Mouse (Mus musculus) heart, embryonic 14.5 days (tissue): ENCODE results near the gene Prkag2. TPM values are rescaled to one million over a fixed set of nuclear protein-coding genes. Genes with fewer than 3 reads are reported as not detected.
A peak's percentile ranks its signal among the peaks of the same experiment; 100 is the strongest.

Experiments used
- ATAC-seq: fragments of 200-750 bp; cut with Nextera tagmentation; 2 replicates; pipeline ENCODE4 v1.8.0; 2017; ENCODE audit warnings: low read depth, moderate TSS enrichment; ENCODE audit not compliant: insufficient number of reproducible peaks, insufficient read depth, low FRiP score
- H3K27ac ChIP-seq, 2 experiments: fragments of 200-500 bp in 1 of 2; fragments of 300-500 bp in 1 of 2; sonication (generic) in 1 of 2; replicated peaks in 1 of 2; 2 replicates each; pipeline ENCODE4 v1.5.1; 2012 to 2014; ENCODE audit warnings: low read depth in 2 of 2, low read length in 2 of 2, control low read depth in 1 of 2, mild to moderate bottlenecking in 1 of 2, mixed read lengths in 1 of 2; ENCODE audit not compliant: control insufficient read depth in 1 of 2, insufficient read depth in 1 of 2
- H3K27me3 ChIP-seq: fragments of 300-500 bp; sonication (generic); 2 replicates; pipeline ENCODE4 v1.6.1; 2014; ENCODE audit warnings: mild to moderate bottlenecking, low read length, control low read depth; ENCODE audit not compliant: control insufficient read depth, insufficient read depth
- H3K36me3 ChIP-seq: fragments of 300-500 bp; sonication (generic); 2 replicates; pipeline ENCODE4 v1.6.1; 2014; ENCODE audit warnings: mild to moderate bottlenecking, control low read depth, low read length, mixed read lengths; ENCODE audit not compliant: control insufficient read depth, insufficient read depth
- H3K4me1 ChIP-seq, 2 experiments: fragments of 200-500 bp in 1 of 2; fragments of 300-500 bp in 1 of 2; sonication (generic) in 1 of 2; 2 replicates each; pipeline ENCODE4 v1.6.1; 2012 to 2014; ENCODE audit warnings: low read length in 2 of 2, control low read depth in 1 of 2, mixed read lengths in 1 of 2; ENCODE audit not compliant: control insufficient read depth in 2 of 2, insufficient read depth in 2 of 2
- H3K4me2 ChIP-seq: fragments of 300-500 bp; sonication (generic); 2 replicates; pipeline ENCODE4 v1.6.1; 2014; ENCODE audit warnings: mild to moderate bottlenecking, low read length
- H3K4me3 ChIP-seq, 2 experiments: fragments of 200-500 bp in 1 of 2; fragments of 300-500 bp in 1 of 2; sonication (generic) in 1 of 2; 2 replicates each; pipeline ENCODE4 v1.5.1; 2012 to 2014; ENCODE audit warnings: low read length in 2 of 2, mild to moderate bottlenecking in 2 of 2, control low read depth in 1 of 2, low read depth in 1 of 2, moderate library complexity in 1 of 2; ENCODE audit not compliant: control insufficient read depth in 1 of 2, insufficient read depth in 1 of 2
- H3K9ac ChIP-seq: fragments of 300-500 bp; sonication (generic); 2 replicates; pipeline ENCODE4 v1.6.1; 2014; ENCODE audit warnings: mild to moderate bottlenecking, low read length
- H3K9me3 ChIP-seq: fragments of 300-500 bp; sonication (generic); 2 replicates; pipeline ENCODE4 v1.6.1; 2016; ENCODE audit warnings: low read length, control low read depth; ENCODE audit not compliant: control insufficient read depth
- WGBS: fragments of 180-500 bp; shearing (Covaris S2); extraction: QIAGEN DNeasy Blood & Tissue Kit; methylation state at CpG from one replicate; pipeline ENCODE4 v1.1.7; 2014; 5-methylcytosine and 5-hydroxymethylcytosine counted together
- polyA plus RNA-seq: library from polyadenylated mRNA; unstranded; fragments of >200 nt; fragmentation: Nextera tagmentation; extraction: Ambion mirVana; gene quantifications from 2 replicates; pipeline ENCODE4 v1.2.1, GENCODE M21; 2014

Prkag2 gene
- polyA plus RNA-seq, 1 experiment from 2014 or later, result 120 TPM

GRCm38 (mm10) chr5:25087064-25087463 lies 13.4 kb downstream of the Prkag2 start:
- no peak for ATAC-seq
- no peaks in the 10 kb centered on the region for H3K36me3 ChIP-seq
- no peaks in the 10 kb centered on the region for H3K27me3 ChIP-seq
- peaks cover 27 to 37% of the 10 kb centered on the region in 2 experiments for H3K4me1 ChIP-seq
- 89% methylated on average over 7 of the region's 7 CpGs for WGBS
- H3K9me3 ChIP-seq, result no peaks in the 10 kb centered on the region
- no peak overlapping the region for H3K9ac ChIP-seq
- no peak overlapping the region for H3K4me2 ChIP-seq
- H3K27ac ChIP-seq, result no peak overlapping the region
- no peak overlapping the region for H3K4me3 ChIP-seq

DNA sequence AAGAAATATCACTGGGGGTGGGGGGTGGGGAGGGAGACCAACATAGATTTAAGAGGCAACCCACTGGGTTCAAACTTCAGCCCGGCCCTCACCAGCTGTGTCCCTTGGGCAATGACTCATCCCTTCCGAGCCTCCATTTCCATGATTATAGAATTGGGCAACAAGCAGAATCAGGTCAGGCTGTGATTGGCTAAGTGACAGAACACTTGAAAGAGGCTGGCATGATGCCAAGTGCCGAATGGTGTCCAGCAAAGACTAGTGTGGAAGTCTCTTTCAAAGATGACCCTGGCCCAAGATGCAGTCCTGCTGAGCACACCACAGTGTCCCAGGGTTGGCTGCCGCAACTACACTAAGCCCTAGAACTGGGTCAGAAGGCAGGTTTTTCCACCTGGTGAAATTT lies 14.2 kb downstream of the Prkag2 start:
- H3K36me3 ChIP-seq, result no peaks in the 10 kb centered on the region
- 18% methylated on average over 4 of the region's 4 CpGs for whole genome bisulfite sequencing
- ATAC-seq, result no peak
- H3K4me1 ChIP-seq, result peaks cover 29 to 37% of the 10 kb centered on the region in 2 experiments
- H3K27ac ChIP-seq, result no peak overlapping the region
- H3K4me3 ChIP-seq, result no peak overlapping the region
- no peak overlapping the region for H3K4me2 ChIP-seq
- no peaks in the 10 kb centered on the region for H3K27me3 ChIP-seq
- no peak overlapping the region for H3K9ac ChIP-seq
- no peaks in the 10 kb centered on the region for H3K9me3 ChIP-seq

DNA sequence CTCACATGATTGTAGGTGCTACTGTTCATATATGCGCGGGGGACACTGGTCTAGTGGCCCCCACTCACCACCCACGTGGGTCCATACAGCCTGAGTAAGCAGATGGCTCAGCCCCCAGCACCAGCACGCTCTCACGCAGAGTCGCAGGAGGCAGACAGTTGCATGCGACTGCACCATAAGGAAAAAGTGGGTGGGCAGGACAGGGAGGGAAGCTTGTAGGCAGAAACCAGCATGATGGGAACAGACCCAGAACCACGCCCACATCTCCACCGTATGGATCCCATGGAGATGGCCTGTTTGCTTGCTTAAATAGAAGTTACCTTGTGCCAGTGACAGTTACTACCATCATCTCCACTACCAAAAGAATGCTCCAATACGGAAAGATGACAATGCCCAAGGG lies 15.3 kb downstream of the Prkag2 start:
- no peak overlapping the region for H3K9ac ChIP-seq
- peaks cover 29 to 39% of the 10 kb centered on the region in 2 experiments for H3K4me1 ChIP-seq
- H3K4me2 ChIP-seq, result no peak overlapping the region
- WGBS, result 86% methylated on average over 10 of the region's 10 CpGs
- no peak for ATAC-seq
- no peaks in the 10 kb centered on the region for H3K27me3 ChIP-seq
- H3K9me3 ChIP-seq, result no peaks in the 10 kb centered on the region
- H3K36me3 ChIP-seq, result no peaks in the 10 kb centered on the region
- H3K4me3 ChIP-seq, result no peak overlapping the region
- no peak overlapping the region for H3K27ac ChIP-seq

DNA sequence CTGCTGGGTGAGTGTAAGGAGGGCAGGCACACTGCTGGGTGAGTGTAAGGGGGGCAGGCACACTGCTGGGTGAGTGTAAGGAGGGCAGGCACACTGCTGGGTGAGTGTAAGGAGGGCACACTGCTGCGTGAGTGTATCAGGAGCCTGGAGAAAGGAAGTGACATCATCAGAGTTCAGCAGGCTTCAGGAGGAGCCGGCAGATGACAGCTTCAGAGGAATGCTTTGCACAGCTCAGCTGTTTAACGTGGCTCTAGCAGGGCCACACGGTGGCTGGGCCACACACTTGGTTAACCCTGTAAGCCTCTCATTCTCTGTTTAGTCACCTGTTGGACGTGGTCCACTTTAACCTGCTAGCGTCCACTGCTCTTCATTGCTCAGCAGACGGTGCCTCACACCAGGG lies 16.6 kb downstream of the Prkag2 start:
- ATAC-seq, result no peak
- Histone ChIP-seq H3K27ac (no peak overlapping the region), H3K4me1 (peaks cover 33 to 41% of the 10 kb centered on the region in 2 experiments), H3K9ac (no peak overlapping the region), H3K4me2 (no peak overlapping the region), H3K27me3 (no peaks in the 10 kb centered on the region), H3K9me3 (no peaks in the 10 kb centered on the region), H3K4me3 (no peak overlapping the region), H3K36me3 (no peaks in the 10 kb centered on the region)
- 33% methylated on average over 7 of the region's 7 CpGs for WGBS

GRCm38 (mm10) chr5:25082542-25082941 lies 17.9 kb downstream of the Prkag2 start:
- no peak overlapping the region for H3K27ac ChIP-seq
- peaks cover 29 to 34% of the 10 kb centered on the region in 2 experiments for H3K4me1 ChIP-seq
- no peaks in the 10 kb centered on the region for H3K27me3 ChIP-seq
- H3K9ac ChIP-seq, result no peak overlapping the region
- no peaks in the 10 kb centered on the region for H3K36me3 ChIP-seq
- H3K4me2 ChIP-seq, result no peak overlapping the region
- no peaks in the 10 kb centered on the region for H3K9me3 ChIP-seq
- ATAC-seq, result 0 out of 2 replicates have a peak, but pooled peaks have one; percentile 51
- 38% methylated on average over 2 of the region's 2 CpGs for WGBS
- H3K4me3 ChIP-seq, result no peak overlapping the region

DNA sequence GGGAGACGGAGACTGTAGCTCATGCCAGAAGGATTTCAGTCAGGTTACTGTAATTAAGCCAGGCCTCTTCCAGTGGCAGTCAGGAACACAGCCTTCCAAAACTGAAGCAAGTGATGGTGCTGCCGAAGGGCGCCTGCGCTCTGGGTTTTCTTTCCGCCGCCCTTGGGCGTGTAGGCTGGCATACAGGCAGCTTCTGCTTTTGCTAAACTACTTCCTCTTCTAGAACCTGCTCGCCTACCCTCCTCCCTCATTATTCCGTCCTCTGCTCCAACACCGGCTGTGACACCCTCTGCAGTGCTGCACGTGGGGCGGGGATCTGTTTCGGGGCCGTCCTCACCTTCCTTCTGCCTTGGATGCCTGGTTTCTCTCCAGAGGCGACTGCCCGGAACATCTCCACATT lies 18.9 kb downstream of the Prkag2 start:
- Histone ChIP-seq H3K4me2 (no peak overlapping the region), H3K4me3 (no peak overlapping the region)
- 75% methylated on average over 16 of the region's 16 CpGs for WGBS

GRCm38 (mm10) chr5:25080994-25081393 lies 19.4 kb downstream of the Prkag2 start:
- Histone ChIP-seq H3K4me2 (no peak overlapping the region), H3K4me1 (peaks cover 22 to 25% of the 10 kb centered on the region in 2 experiments), H3K9ac (no peak overlapping the region), H3K4me3 (no peak overlapping the region), H3K36me3 (no peaks in the 10 kb centered on the region), H3K27ac (no peak overlapping the region), H3K27me3 (no peaks in the 10 kb centered on the region), H3K9me3 (no peaks in the 10 kb centered on the region)
- 73% methylated on average over 3 of the region's 3 CpGs for WGBS
- ATAC-seq, result no peak

More for the DNA sequence above, 18.9 kb downstream of the Prkag2 start:
- no peak for ATAC-seq
- Histone ChIP-seq H3K9ac (no peak overlapping the region), H3K4me1 (peaks cover 28 to 31% of the 10 kb centered on the region in 2 experiments), H3K36me3 (no peaks in the 10 kb centered on the region), H3K27ac (no peak overlapping the region), H3K9me3 (no peaks in the 10 kb centered on the region), H3K27me3 (no peaks in the 10 kb centered on the region)

GRCm38 (mm10) chr5:25080438-25080945 lies 19.9 kb downstream of the Prkag2 start:
- Histone ChIP-seq H3K4me3 (no peak overlapping the region), H3K36me3 (no peaks in the 10 kb centered on the region), H3K4me1 (peaks cover 18 to 23% of the 10 kb centered on the region in 2 experiments), H3K27ac (no peak overlapping the region), H3K4me2 (no peak overlapping the region), H3K27me3 (no peaks in the 10 kb centered on the region), H3K9ac (no peak overlapping the region), H3K9me3 (no peaks in the 10 kb centered on the region)
- 87% methylated on average over 9 of the region's 9 CpGs for WGBS
- no peak for ATAC-seq
